Mouse (Mus musculus): ENCODE measurements around the gene Slc35a2.

- TF ChIP-seq CTCF (IDR thresholded peaks at IDR 0.05; ENCODE audit: extremely low read depth, insufficient read depth, insufficient read length, insufficient replicate concordance) (no peak), POLR2A (IDR thresholded peaks at IDR 0.05; ENCODE audit: low read depth, low read length) (no peak)
Measured at GRCm38 (mm10) chrX:7928270-7928790, 44.5 kb downstream of the Slc35a2 start, which contains the start of gene Eras.
